Mouse (Mus musculus) WW6 (cell line): ENCODE results near the gene Ppp3r1.
"Not testable (repeated sequence)": the region's sequence is repeated elsewhere in the genome, so short reads cannot be mapped to it uniquely, and the experiment has no call there.

ENCODE experiments used
- DNase-seq: peaks from one replicate; pipeline ENCODE4 v3.0.0-alpha.2; 2013; ENCODE audit warnings: low read depth, low spot score

Ppp3r1 gene

DNA sequence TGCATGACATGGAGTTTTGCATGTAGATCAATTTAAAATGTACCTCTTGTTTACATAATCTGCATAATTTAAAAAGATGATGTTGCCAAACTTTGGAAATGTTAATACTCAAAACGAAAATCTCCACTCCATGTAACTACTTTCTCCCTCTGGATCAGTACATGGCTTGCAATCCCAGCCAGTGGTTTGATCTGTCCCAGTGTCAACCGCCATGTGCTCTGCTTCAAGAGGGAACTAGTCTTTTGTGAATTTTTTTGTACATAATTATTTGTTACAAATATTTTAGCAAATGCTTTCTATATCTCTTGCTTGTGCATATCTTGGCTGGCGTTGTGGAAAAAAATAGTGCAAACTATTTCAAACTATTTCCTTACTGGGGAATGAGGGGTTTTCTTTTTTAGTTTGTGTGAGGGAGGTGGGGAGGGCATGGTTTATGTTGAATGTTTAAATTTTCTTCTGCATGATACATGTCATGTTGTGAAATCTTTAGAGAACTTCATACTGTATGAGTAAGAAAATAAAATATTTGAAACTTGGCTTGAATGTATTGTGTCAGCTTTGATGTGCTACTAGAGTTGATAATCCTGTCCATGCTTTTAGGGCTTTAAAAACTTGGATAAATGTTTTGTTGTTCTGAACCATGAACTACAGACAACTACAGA lies 40.9 kb downstream of the Ppp3r1 start:
- DNase-seq, result no peak

DNA sequence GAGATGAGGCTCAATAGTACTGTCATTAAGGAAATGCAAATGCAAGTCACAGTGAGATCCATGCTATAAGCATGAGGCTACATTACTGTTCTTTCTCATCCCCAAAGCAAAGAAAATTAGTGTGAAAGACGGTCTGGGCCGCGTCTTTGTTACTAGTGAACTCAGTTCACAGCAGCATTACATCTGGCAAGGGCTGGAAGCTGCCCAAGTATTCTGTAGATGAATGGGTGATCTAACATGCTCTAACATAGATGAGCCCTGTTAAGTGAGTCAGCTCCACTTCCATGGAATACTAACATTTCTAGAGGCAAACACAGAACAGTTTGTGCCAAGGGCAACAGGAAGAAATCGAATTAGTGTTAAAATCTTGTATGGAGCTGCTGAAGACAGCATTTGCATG lies 41.9 kb downstream of the Ppp3r1 start:
- no peak for DNase-seq

DNA sequence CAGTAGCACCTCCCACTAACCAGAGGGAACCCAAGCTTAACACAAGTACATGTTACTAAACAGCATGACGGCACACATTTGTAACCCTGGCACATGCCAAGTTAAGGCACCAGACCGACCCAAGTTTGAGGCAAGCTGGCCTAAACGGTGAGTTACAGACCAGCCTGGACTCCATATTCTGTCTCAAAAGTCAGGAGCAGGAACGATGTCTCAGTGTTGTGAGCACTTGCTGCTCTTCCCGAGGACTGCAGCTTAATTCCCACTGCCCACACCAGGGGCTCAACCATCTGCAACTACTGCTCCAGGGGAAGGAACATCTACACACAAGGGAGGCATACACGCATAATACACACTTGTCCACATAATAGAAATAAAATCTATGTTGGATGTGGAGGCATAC lies 43.4 kb downstream of the Ppp3r1 start:
- DNase-seq, result no peak

DNA sequence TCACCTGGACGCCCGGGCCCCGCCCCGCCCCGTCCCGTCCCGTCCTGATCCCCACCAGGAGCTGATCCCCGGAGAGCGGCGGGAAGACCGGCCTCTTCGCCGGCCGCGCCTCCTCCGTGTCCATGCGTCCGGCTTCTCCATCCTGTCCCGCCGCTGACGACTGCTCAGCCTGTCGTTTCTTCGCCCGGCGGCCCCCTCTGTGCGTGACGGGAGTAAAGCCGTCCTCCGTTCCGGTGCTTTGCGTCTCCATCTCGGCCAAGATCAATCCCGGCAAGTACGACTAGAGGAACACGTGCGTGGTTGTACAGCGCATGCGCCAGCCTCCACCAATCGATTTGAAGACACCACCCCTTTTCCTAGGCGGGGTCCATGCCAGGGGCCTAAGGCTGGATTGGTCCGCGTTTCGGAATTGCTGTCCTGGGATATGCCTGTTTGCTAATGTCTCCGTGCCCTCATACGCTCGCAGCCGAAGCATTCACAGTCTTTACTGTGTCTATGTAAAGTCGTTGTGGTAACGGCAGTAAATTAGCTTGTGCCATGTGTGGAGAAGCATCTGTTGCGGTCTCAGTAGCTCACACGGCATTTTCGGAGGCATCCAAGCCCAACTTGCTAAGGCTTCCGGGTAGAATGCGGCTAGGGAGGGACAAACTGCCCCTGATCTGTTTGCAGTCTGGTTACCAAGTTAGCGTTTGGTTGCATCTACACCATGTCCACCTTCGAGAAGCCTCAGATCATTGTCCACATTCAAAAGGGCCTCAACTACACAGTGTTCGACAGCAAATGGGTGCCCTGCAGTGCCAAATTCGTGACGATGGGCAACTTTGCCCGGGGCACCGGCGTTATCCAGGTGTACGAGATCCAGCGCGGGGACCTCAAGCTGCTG lies 52.4 kb downstream of the Ppp3r1 start, which contains the start of gene Pno1:
TSS of gene Pno1 (minus strand) at position 311 of the 883 bp plus-strand sequence.
- DNase-seq, result peak; percentile 98

DNA sequence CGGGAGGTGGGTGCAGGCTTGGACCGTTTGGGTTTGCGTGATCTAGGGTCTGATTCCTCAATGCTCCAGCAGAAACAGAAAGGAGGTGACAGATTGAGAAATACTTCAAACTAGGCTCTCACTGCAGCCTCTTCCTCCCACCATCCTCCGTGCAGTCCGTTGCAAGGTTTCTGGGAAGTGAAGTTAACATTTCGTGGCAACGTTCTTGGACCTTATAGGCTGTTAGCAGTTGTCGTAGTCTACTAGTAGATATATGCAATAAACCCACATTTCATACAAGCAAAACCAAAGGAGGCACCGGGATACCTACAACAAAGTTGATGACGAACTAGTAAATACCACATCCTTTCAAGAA lies 53.1 kb downstream of the Ppp3r1 start:
- no peak for DNase-seq

DNA sequence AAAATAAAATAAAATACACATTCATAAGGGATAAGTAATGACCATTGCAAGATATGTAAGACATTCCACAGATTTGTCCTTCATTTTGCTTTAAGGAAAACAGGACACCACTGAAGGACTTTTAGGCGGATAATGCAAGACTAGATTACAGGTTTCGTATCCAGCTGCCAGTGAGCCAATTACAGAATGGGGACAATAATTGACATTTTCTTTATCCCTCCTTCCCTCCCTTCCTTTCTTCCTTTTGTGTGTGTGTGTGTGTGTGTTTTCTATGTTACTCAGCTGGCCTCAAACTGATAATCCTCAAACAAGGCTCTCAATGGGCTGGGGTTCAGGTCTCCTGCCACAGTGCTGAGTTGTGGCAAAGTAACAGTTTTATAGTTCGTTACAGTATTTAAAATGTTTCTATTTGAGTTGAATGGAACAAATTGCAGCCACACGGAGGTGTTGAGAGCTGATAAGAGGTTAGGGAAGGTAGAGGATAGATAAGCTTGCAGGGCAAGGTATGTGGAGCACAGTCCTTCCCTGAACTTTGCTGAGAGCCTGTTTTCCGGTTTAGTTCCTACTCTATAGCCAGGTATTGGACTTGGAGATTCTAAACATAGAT lies 53.9 kb downstream of the Ppp3r1 start:
- DNase-seq, result no peak

DNA sequence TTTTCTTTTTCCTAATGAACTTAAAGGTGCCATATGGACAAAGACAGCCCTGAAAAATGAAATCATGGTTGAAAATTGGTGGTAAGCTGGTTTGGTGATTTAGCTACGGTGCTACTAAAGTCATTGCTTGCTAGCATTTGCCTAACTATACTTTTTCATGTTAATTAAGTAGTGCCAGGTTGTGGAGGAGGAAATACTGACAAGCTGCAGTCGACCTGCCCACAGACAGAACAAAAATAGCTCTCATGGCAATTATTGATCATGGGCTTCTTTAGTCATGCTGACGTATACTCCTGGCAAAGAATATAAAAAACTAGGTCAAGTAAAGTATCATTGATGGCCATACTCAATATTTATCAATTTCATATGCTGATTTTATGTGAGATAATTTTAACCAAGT lies 56.4 kb downstream of the Ppp3r1 start:
- DNase-seq, result no peak

DNA sequence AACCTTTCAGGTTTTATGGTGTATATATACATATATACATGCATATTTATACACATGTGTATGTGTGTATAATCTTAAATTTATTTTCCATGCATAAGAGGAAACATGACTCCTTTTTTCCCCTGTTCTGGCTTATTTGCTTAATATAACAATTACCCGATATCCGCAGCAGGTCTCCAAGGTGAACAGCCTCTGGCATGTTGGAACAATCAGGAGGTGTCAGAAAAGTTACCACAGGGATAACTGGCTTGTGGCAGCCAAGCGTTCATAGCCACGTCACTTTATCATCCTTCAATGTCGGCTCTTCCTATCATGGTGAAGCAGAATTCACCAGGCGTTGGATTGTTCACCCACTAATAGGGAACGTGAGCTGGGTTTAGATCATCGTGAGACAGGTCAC lies 62.1 kb downstream of the Ppp3r1 start:
- no peak for DNase-seq

DNA sequence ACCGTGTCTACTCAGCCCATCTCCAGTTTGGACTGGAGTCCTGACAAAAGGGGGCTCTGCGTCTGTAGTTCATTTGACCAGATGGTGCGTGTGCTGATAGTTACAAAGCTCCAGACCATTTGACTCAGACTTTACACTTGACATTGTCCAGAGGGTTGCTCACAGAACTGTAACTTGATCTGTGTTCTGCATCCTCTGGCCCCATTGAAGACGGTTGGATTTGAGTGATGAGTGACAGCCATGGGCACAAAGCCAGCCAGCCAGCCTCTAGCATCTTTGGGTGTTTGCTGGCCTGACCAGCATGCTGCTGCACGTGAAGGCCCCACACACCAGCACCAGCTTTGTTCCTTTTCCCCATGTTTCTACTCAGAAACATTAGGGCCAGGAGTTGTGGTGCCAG lies 73.7 kb downstream of the Ppp3r1 start:
- no peak for DNase-seq

DNA sequence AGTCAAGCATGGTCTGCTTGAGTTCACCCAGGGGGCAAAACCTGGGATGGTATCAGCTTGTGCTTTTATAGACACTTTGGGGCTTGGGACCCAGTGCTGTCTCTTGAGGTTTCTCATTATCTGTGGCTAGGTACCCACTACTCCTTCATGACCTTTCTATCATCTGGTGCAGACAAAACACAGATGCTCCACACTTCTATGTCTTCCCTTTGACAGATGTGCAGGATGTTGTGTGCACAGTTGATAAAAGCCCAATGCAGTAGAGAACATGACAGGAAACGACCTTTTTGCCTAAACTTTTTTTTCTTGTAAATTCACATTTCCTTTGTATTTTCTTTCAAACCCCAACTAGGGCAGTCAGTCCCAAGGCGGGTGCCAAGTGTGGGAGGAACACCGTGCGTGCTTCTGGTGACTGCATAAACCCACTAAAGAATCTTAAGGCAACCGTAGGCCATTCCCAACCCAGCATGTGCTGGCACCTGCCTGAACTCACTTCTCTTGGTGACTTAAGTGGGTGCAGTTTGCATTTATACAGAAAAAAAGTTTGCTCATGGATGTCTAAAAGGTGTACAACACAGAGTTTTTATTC lies 77.5 kb downstream of the Ppp3r1 start:
- no peak for DNase-seq

DNA sequence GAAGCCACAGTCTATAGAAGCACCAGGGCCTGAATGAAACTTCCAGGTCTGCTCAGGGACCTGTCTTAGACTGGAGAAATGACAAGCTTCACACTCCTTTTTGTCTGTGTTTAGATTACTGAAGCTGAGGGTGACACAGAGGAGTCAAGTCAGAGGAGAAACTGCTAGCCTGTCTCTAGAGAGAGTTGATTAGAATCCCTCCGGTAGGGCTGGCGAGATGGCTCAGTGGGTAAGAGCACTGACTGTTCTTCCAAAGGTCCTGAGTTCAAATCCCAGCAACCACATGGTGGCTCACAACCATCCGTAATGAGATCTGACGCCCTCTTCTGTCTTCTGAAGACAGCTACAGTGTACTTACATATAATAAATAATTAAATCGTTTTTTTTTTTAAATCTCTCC lies 79.5 kb downstream of the Ppp3r1 start:
- not testable (repeated sequence) for DNase-seq

DNA sequence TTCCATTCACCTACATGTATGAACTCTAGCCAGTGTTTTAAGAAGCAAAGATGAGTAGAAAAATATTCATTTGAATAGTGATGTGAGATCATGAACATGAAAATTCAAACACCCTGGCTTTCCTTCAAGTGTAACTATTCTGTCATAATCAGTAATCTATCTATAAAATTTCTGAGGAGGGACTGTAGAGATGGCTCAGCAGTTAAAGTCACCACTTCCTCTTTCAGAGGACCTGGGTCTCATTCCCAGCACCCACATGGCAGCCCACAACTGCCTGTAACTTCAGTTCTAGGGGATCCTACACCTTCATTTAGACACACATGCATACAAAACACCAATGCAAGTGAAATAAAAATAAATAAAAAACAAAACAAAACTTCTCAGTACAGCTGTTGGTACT lies 89.7 kb downstream of the Ppp3r1 start:
- no peak for DNase-seq
